Mouse (Mus musculus) CH12F3 (cell line): ENCODE measurements around the gene Cfh.
"Not testable (repeated sequence)": the region's sequence is repeated elsewhere in the genome, so short reads cannot be mapped to it uniquely, and the experiment has no call there.

Source experiments
- in situ Hi-C: fragments of 300-500 bp; cut with MboI; formaldehyde crosslinking; loops from 2 replicates; pipeline ENCODE4 v1.14.3; 2020; ENCODE audit warnings: low sequenced_read_pairs

Cfh gene

GRCm38 (mm10) chr1:140183664-140184063 lies at the start of gene Cfh:
Gene Cfh, minus strand, starts transcription at chr1:140183764.
- in situ Hi-C loops, result not testable (repeated sequence)

GRCm38 (mm10) chr1:140226673-140227072 lies 43.1 kb upstream of the Cfh start:
- in situ Hi-C loops, result no loop called here

GRCm38 (mm10) chr1:140225221-140225620 lies 41.7 kb upstream of the Cfh start:
- in situ Hi-C loops, result no loop called here

GRCm38 (mm10) chr1:140205329-140205728 lies 21.8 kb upstream of the Cfh start:
- in situ Hi-C loops, result no loop called here

GRCm38 (mm10) chr1:140188500-140188899 lies 4.9 kb upstream of the Cfh start:
- in situ Hi-C loops, result not testable (repeated sequence)

GRCm38 (mm10) chr1:140183208-140183607 lies 356 bp downstream of the Cfh start:
- in situ Hi-C loops, result no loop called here

- in situ Hi-C loops, result no loop called here
Measured at GRCm38 (mm10) chr1:140180125-140180524, 3.4 kb downstream of the Cfh start.

- in situ Hi-C loops, result no loop called here
Measured at GRCm38 (mm10) chr1:140175442-140175841, 8.1 kb downstream of the Cfh start.

GRCm38 (mm10) chr1:140171581-140172154 lies 11.9 kb downstream of the Cfh start:
- in situ Hi-C loops, result no loop called here

GRCm38 (mm10) chr1:140158970-140159369 lies 24.6 kb downstream of the Cfh start:
- in situ Hi-C loops, result no loop called here

- in situ Hi-C loops, result no loop called here
Measured at GRCm38 (mm10) chr1:140069471-140069870, 114.1 kb downstream of the Cfh start.
